Mouse (Mus musculus) limb, embryonic 13.5 days (tissue): Measurements from ENCODE around the gene Tspan12. TPM values are rescaled to one million over a fixed set of nuclear protein-coding genes. Genes with fewer than 3 reads are reported as not detected.

Source experiments
- ATAC-seq: fragments of 200-750 bp; cut with Nextera tagmentation; 2 replicates; pipeline ENCODE4 v1.8.0; 2017; ENCODE audit warnings: low read depth, moderate number of reproducible peaks, moderate TSS enrichment; ENCODE audit not compliant: low FRiP score
- H3K27ac ChIP-seq: fragments of 300-500 bp; sonication (generic); 2 replicates; pipeline ENCODE4 v1.5.1; 2015; ENCODE audit warnings: inconsistent platforms, mild to moderate bottlenecking, moderate library complexity
- H3K27me3 ChIP-seq: fragments of 300-500 bp; sonication (generic); 2 replicates; pipeline ENCODE4 v1.6.1; 2015; ENCODE audit warnings: mild to moderate bottlenecking, inconsistent platforms
- H3K36me3 ChIP-seq: fragments of 300-500 bp; sonication (generic); 2 replicates; pipeline ENCODE4 v1.6.1; 2015; ENCODE audit warnings: inconsistent platforms, mild to moderate bottlenecking, moderate library complexity
- H3K4me1 ChIP-seq: fragments of 300-500 bp; sonication (generic); 2 replicates; pipeline ENCODE4 v1.6.1; 2015; ENCODE audit warnings: inconsistent platforms
- H3K4me2 ChIP-seq: fragments of 300-500 bp; sonication (generic); replicated peaks from 2 replicates; pipeline ENCODE4 v1.6.1; 2015; ENCODE audit warnings: inconsistent platforms, mild to moderate bottlenecking, moderate library complexity
- H3K4me3 ChIP-seq: fragments of 300-500 bp; sonication (generic); 2 replicates; pipeline ENCODE4 v1.5.1; 2015; ENCODE audit warnings: moderate library complexity, mild to moderate bottlenecking, inconsistent platforms
- H3K9ac ChIP-seq: fragments of 300-500 bp; sonication (generic); 2 replicates; pipeline ENCODE4 v1.6.1; 2015; ENCODE audit warnings: mild to moderate bottlenecking, inconsistent platforms
- H3K9me3 ChIP-seq: fragments of 300-500 bp; sonication (generic); 2 replicates; pipeline ENCODE4 v1.6.1; 2016; ENCODE audit warnings: inconsistent platforms
- WGBS: fragments of 180-500 bp; shearing (Covaris S2); methylation state at CpG from one replicate; pipeline ENCODE4 v1.1.7; 2015; 5-methylcytosine and 5-hydroxymethylcytosine counted together
- polyA plus RNA-seq: library from polyadenylated mRNA; unstranded; fragments of >200 nt; fragmentation: Nextera tagmentation; extraction: Ambion mirVana; gene quantifications from 2 replicates; pipeline ENCODE4 v1.2.1, GENCODE M21; 2015

Tspan12 gene
- polyA plus RNA-seq, 1 experiment from 2014 or later = 42.4 TPM

DNA sequence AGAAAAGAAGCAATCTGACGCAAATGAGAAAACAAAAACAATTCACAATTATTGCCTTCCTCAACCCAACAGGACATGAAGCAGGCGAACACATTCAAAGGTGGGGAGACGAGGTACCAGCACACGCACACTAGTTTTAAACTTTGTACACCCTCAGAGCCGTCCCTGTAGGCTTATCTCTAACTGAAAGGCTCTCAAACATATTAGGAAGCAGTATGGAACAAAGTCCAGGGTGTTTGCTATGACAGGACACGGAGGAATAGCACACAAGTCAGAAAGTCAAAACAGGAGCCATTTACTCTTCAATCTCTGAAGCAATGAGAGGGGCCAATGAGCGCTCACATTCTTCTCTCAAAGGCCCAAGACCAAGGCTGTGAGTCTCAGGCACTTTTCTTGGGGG is 24.3 kb downstream of the Tspan12 start:
- H3K4me3 ChIP-seq = no peak overlapping the region
- H3K4me1 ChIP-seq = peaks cover 8% of the 10 kb centered on the region
- ATAC-seq = no peak
- H3K27me3 ChIP-seq = no peaks in the 10 kb centered on the region
- 84% methylated on average over 7 of the region's 7 CpGs for WGBS
- H3K36me3 ChIP-seq = peaks cover 3% of the 10 kb centered on the region; the same call in 1 of the 2 replicates
- H3K27ac ChIP-seq = no peak overlapping the region
- no peaks in the 10 kb centered on the region for H3K9me3 ChIP-seq
- H3K9ac ChIP-seq = no peak overlapping the region
- no peak overlapping the region for H3K4me2 ChIP-seq

DNA sequence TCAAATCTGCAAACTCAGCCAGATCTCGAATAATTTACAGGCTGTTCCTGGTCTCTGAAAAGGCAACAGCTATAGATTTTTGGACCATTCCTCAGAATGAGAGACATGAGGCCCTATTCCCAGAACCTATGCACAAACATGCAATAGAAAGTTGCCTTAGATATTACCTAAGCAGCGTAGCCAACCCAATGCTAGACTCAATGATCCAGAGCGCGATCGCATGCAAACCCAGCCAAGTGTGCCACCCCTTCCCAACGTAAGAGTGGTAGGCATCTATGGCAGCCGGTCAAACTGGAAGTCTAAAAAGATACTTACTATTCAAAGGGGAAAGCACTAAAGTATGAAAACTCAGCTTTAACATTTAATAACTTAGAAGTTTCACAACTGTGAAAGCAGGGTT is 28.6 kb downstream of the Tspan12 start:
- Histone ChIP-seq H3K36me3 (peaks cover 9% of the 10 kb centered on the region; the same call in 1 of the 2 replicates), H3K4me3 (no peak overlapping the region), H3K27me3 (no peaks in the 10 kb centered on the region), H3K9me3 (no peaks in the 10 kb centered on the region), H3K27ac (no peak overlapping the region), H3K4me1 (peaks cover 11% of the 10 kb centered on the region), H3K4me2 (peak overlapping the region; percentile 12; the same call in 1 of the 2 replicates), H3K9ac (no peak overlapping the region)
- ATAC-seq = peak; percentile 19; the same call in 1 of the 2 replicates
- 78% methylated on average over 7 of the region's 7 CpGs for WGBS

GRCm38 (mm10) chr6:21823281-21823680 is 29.0 kb downstream of the Tspan12 start:
- Histone ChIP-seq H3K4me2 (peak overlapping the region; percentile 12; the same call in 1 of the 2 replicates), H3K4me3 (no peak overlapping the region), H3K4me1 (peaks cover 11% of the 10 kb centered on the region), H3K27ac (no peak overlapping the region), H3K27me3 (no peaks in the 10 kb centered on the region), H3K9ac (no peak overlapping the region), H3K9me3 (no peaks in the 10 kb centered on the region), H3K36me3 (peaks cover 9% of the 10 kb centered on the region; the same call in 1 of the 2 replicates)
- WGBS = 37% methylated on average over 8 of the region's 8 CpGs
- peak; percentile 72 for ATAC-seq

GRCm38 (mm10) chr6:21822721-21823134 is 29.6 kb downstream of the Tspan12 start:
- H3K4me3 ChIP-seq = no peak overlapping the region
- no peaks in the 10 kb centered on the region for H3K9me3 ChIP-seq
- no peak for ATAC-seq
- H3K4me2 ChIP-seq = no peak overlapping the region
- no peak overlapping the region for H3K27ac ChIP-seq
- H3K4me1 ChIP-seq = peaks cover 11% of the 10 kb centered on the region
- H3K9ac ChIP-seq = no peak overlapping the region
- H3K36me3 ChIP-seq = peaks cover 7% of the 10 kb centered on the region; the same call in 1 of the 2 replicates
- 80% methylated on average over 7 of the region's 7 CpGs for WGBS
- no peaks in the 10 kb centered on the region for H3K27me3 ChIP-seq

DNA sequence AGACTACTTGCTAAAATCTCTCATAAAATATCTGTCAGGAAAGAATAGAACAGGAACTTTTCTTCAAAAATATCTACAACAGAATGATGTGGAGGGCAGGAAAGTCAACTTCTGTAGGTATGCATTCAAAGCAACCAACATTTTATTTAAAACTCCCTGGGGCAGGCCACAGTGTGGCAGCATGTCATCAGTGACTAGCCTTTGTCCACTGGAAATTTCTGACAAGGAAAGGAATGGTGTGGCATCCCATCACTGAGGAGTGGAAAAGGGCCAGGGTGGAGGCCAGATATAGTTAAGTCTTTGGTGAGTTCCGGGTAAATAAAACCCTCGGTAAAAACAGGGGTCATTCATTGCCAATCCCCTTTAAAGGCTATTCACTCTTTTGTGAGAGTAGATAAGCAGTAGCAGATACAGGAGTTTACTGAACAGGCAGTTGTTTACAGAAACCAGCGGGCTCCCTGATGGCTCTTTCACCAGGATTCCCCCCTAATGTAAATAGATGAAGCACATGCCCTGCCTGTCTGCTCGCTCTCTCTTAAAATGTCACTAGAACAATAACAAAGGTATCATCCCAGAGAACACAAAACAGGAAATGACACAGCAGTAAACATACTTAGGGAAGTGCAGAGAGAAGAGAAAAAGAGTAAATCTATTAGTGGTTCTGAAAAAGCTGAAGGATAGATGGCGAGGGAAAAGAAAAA is 34.1 kb downstream of the Tspan12 start:
- H3K9ac ChIP-seq = no peak overlapping the region
- H3K36me3 ChIP-seq = peaks cover 25% of the 10 kb centered on the region
- H3K9me3 ChIP-seq = 0 out of 2 replicates have a peak, but pooled peaks cover under 1% of the 10 kb centered on the region
- ATAC-seq = no peak
- no peak overlapping the region for H3K4me3 ChIP-seq
- no peaks in the 10 kb centered on the region for H3K27me3 ChIP-seq
- no peak overlapping the region for H3K4me2 ChIP-seq
- no peak overlapping the region for H3K27ac ChIP-seq
- WGBS = 35% methylated on average over 5 of the region's 5 CpGs
- peaks cover 6% of the 10 kb centered on the region for H3K4me1 ChIP-seq

GRCm38 (mm10) chr6:21806005-21806404 is 46.3 kb downstream of the Tspan12 start:
- H3K9ac ChIP-seq = no peak overlapping the region
- peaks cover 17% of the 10 kb centered on the region for H3K4me1 ChIP-seq
- no peak overlapping the region for H3K4me3 ChIP-seq
- H3K36me3 ChIP-seq = peaks cover 8% of the 10 kb centered on the region; the same call in 1 of the 2 replicates
- ATAC-seq = no peak
- H3K9me3 ChIP-seq = no peaks in the 10 kb centered on the region
- WGBS = 79% methylated on average over 7 of the region's 7 CpGs
- H3K27me3 ChIP-seq = no peaks in the 10 kb centered on the region
- H3K27ac ChIP-seq = no peak overlapping the region
- no peak overlapping the region for H3K4me2 ChIP-seq

DNA sequence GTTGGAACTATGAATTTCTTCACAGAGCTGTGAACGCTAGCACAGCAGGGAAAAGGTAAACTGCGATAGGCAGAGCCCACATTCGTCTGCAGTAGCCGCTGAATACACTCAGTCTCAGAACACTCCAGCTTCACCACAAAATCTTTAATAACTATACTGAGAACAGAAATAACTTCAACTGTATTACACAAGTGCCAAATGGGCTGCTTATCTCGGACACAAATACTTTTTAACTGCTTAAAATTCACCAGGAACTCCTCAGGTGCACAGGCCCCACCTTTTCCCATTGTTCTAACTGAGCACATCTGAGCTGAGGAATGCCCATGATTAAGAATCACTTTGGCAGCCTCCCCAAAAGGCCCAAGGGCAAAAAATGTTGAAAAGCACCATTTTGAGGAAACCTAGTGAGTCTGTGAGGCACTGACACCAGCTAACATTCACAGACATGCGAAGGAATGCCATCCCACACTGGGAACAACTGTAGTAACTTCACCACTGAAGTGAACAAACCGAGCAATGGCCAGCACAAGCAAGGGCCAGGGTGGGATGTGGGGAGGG is 47.2 kb downstream of the Tspan12 start:
- Histone ChIP-seq H3K27me3 (no peaks in the 10 kb centered on the region), H3K36me3 (peaks cover 13% of the 10 kb centered on the region; the same call in 1 of the 2 replicates), H3K4me3 (no peak overlapping the region), H3K27ac (peak overlapping the region; percentile 81; the same call in 1 of the 2 replicates), H3K9ac (no peak overlapping the region; the same call in 1 of the 2 replicates), H3K4me2 (no peak overlapping the region), H3K9me3 (no peaks in the 10 kb centered on the region), H3K4me1 (peaks cover 17% of the 10 kb centered on the region)
- 61% methylated on average over 7 of the region's 7 CpGs for WGBS
- ATAC-seq = no peak

- Histone ChIP-seq H3K27me3 (no peaks in the 10 kb centered on the region), H3K9me3 (no peaks in the 10 kb centered on the region), H3K4me1 (peaks cover 17% of the 10 kb centered on the region), H3K4me3 (no peak overlapping the region), H3K4me2 (0 out of 2 replicates have a peak overlapping the region, but pooled peaks have one; percentile 0), H3K9ac (no peak overlapping the region), H3K36me3 (peaks cover 24% of the 10 kb centered on the region), H3K27ac (peak overlapping the region; percentile 81)
- peak; percentile 93 for ATAC-seq
- 45% methylated on average over 10 of the region's 10 CpGs for WGBS
These were observed 48.6 kb downstream of the Tspan12 start for GRCm38 (mm10) chr6:21803483-21804340.

GRCm38 (mm10) chr6:21798581-21798980 is 53.7 kb downstream of the Tspan12 start:
- H3K9ac ChIP-seq = no peak overlapping the region
- H3K27ac ChIP-seq = no peak overlapping the region
- H3K9me3 ChIP-seq = no peaks in the 10 kb centered on the region
- H3K4me3 ChIP-seq = no peak overlapping the region
- H3K36me3 ChIP-seq = peaks cover 30% of the 10 kb centered on the region
- H3K4me2 ChIP-seq = no peak overlapping the region
- H3K4me1 ChIP-seq = no peaks in the 10 kb centered on the region
- WGBS = 89% methylated on average over 9 of the region's 9 CpGs
- no peaks in the 10 kb centered on the region for H3K27me3 ChIP-seq
- no peak for ATAC-seq

DNA sequence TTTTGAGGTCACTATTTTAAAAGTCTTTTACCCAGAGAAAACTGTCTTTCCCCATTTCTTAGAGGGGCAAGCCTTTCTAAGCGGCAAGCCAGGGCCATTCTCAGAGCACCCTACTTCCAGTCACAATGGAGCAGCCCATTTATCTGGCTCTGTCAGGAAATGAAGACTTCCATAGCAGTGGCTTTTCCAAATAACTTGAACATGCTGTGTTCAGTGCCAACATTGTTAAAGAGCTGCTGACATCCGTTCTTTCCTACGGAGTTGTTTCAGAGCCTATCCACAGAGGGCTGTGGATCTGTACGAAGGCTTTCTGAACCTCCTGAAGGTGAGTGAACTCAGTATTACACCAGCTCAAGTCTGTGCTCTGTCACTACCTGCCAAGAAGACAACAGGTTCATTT is 55.2 kb downstream of the Tspan12 start:
- H3K4me3 ChIP-seq = no peak overlapping the region
- H3K36me3 ChIP-seq = peaks cover 30% of the 10 kb centered on the region
- H3K4me2 ChIP-seq = no peak overlapping the region
- no peaks in the 10 kb centered on the region for H3K9me3 ChIP-seq
- 88% methylated on average over 4 of the region's 4 CpGs for WGBS
- no peak overlapping the region for H3K9ac ChIP-seq
- H3K27me3 ChIP-seq = no peaks in the 10 kb centered on the region
- ATAC-seq = no peak
- H3K4me1 ChIP-seq = no peaks in the 10 kb centered on the region
- no peak overlapping the region for H3K27ac ChIP-seq

DNA sequence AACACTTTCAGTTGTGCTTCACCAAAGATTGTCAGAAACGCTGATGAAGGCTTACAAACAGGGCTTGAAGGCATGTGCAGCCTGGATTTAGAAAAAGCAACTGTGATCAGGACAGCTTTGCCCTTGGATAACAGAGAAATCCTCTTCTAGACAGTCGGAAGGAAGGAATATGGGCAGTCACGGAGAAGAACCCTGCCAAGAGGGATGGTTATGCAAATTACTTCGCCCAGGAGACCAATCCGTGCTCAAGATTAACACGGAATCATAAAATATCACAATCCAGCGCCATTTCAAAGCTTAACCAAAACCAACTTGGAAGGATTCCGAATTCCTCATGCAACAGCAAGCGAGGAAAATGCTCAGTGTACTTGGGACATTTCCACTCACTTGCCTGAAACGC is 55.9 kb downstream of the Tspan12 start:
- 88% methylated on average over 10 of the region's 10 CpGs for WGBS
- no peak for ATAC-seq
- no peaks in the 10 kb centered on the region for H3K9me3 ChIP-seq
- no peaks in the 10 kb centered on the region for H3K4me1 ChIP-seq
- H3K4me2 ChIP-seq = no peak overlapping the region
- no peak overlapping the region for H3K4me3 ChIP-seq
- no peak overlapping the region for H3K9ac ChIP-seq
- no peaks in the 10 kb centered on the region for H3K27me3 ChIP-seq
- H3K27ac ChIP-seq = no peak overlapping the region
- H3K36me3 ChIP-seq = peaks cover 30% of the 10 kb centered on the region

DNA sequence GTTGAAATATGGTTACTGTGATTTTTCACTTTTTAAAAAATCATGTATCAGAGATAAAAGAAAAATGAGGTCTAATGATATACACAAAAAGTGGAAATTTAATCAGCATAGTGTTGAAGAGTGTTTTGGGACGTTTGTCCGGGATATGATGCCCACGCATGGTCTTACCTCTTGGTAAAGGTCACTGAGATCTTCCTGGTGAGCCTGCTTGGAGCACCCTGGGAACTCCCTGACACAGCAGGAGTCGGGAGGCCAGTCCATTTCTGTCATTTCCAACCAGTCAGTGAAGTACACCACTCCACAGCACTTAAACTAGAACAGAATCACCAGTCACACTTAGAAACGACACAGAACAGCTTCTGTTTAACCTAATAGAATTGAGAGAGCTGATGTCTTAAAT is 56.9 kb downstream of the Tspan12 start:
- H3K4me1 ChIP-seq = 0 out of 2 replicates have a peak, but pooled peaks cover 2% of the 10 kb centered on the region
- H3K4me2 ChIP-seq = no peak overlapping the region
- H3K27ac ChIP-seq = no peak overlapping the region; the same call in 1 of the 2 replicates
- no peak overlapping the region for H3K4me3 ChIP-seq
- no peak overlapping the region for H3K9ac ChIP-seq
- no peak for ATAC-seq
- peaks cover 25% of the 10 kb centered on the region for H3K36me3 ChIP-seq
- H3K9me3 ChIP-seq = no peaks in the 10 kb centered on the region
- H3K27me3 ChIP-seq = no peaks in the 10 kb centered on the region
- 78% methylated on average over 5 of the region's 5 CpGs for WGBS
